ENCODE assay signal across 13 mouse cellular contexts in genomic region chr1:35575203-35575602, GRCm38 (mm10).
A peak's percentile ranks its signal among the peaks of the same experiment; 100 is the strongest.
DNase-seq lines count a peak whose midpoint lies in the region; ATAC-seq and TF ChIP-seq lines count a peak whose summit lies in the region.
"Had no signal": no experiment of that assay in that cellular context is flagged by ENCODE, and none has a peak within 500 bp of the region (broad histone marks: within the 10 kb centered on the region; RNA-seq: fewer than 3 reads in every experiment).

No protein-coding gene starts in this region.

- H3K36me3 ChIP-seq in lung, postnatal 0 days (ENCODE audit: insufficient read depth, low read length), result no peaks in the 10 kb centered on the region
- H3K36me3 ChIP-seq: liver, embryonic 12.5 days had no signal

- no peak for TF ChIP-seq CTCF in gastrocnemius, adult 2 months (IDR thresholded peaks at IDR 0.05)
- no peak for TF ChIP-seq CTCF in lung, postnatal 0 days (IDR thresholded peaks at IDR 0.05)

- 62% methylated on average over 1 of the region's 1 CpGs for WGBS in lung, postnatal 0 days

- DNase-seq in gastrocnemius, adult 2 months, result peak; percentile 17
- no peak for DNase-seq in gastrocnemius, postnatal 10 days
- no peak for DNase-seq in lung, postnatal 0 days (ENCODE audit: low spot score)
- no peak for DNase-seq in lung, postnatal 25 days (ENCODE audit: low spot score)
- DNase-seq in layer of hippocampus, adult 11-12 months (ENCODE audit: low spot score), result peak; percentile 21
- peak; percentile 17 for DNase-seq in right cerebral cortex, postnatal 14 days
- no peak for DNase-seq in urinary bladder, postnatal 14 days (ENCODE audit: low spot score)
- no peak for DNase-seq in thymus, adult 18-20 months
- DNase-seq: cerebellum, postnatal 10 days had no signal

- no peak overlapping the region for H3K27ac ChIP-seq in gastrocnemius, adult 2 months
- H3K27ac ChIP-seq in lung, postnatal 0 days (ENCODE audit: low read length), result no peak overlapping the region
- H3K27ac ChIP-seq: liver, embryonic 12.5 days had no signal

- H3K9me3 ChIP-seq in lung, postnatal 0 days (ENCODE audit: low read length), result no peaks in the 10 kb centered on the region
- H3K9me3 ChIP-seq: liver, embryonic 12.5 days had no signal

- intact Hi-C loops in gastrocnemius, adult 2 months (cut with DNase I), result no loop called here

- H3K9ac ChIP-seq in lung, postnatal 0 days (replicated peaks; ENCODE audit: low read depth), result no peak overlapping the region
- H3K9ac ChIP-seq: liver, embryonic 12.5 days had no signal

- no peaks in the 10 kb centered on the region for H3K27me3 ChIP-seq in lung, postnatal 0 days (replicated peaks; ENCODE audit: insufficient read depth, low read length)
- H3K27me3 ChIP-seq: liver, embryonic 12.5 days; Patski had no signal

- H3K4me1 ChIP-seq in lung, postnatal 0 days (ENCODE audit: insufficient read depth, low read depth, low read length), result no peaks in the 10 kb centered on the region
- H3K4me1 ChIP-seq: liver, embryonic 12.5 days had no signal

- no peak for TF ChIP-seq EP300 in lung, postnatal 0 days (IDR thresholded peaks at IDR 0.05)

- no peak overlapping the region for H3K4me3 ChIP-seq in gastrocnemius, adult 2 months
- H3K4me3 ChIP-seq in lung, postnatal 0 days (ENCODE audit: low read depth, low read length), result no peak overlapping the region
- H3K4me3 ChIP-seq: erythroblast, embryonic 14.5 days; liver, embryonic 12.5 days had no signal

- peak; percentile 35; the same call in 1 of the 2 replicates for ATAC-seq in lung, postnatal 0 days
- ATAC-seq: liver, embryonic 12.5 days; midbrain, embryonic 16.5 days; Patski had no signal

- no peak overlapping the region for H3K4me2 ChIP-seq in lung, postnatal 0 days (replicated peaks; ENCODE audit: low read depth, low read length)
- H3K4me2 ChIP-seq: liver, embryonic 12.5 days had no signal

Comparison
In these comparisons a context has a peak if more than half of its experiments do, and no peak if none do; other contexts are left out.
1. DNase-seq: peak in gastrocnemius, adult 2 months (single experiment), layer of hippocampus, adult 11-12 months (single experiment) and right cerebral cortex, postnatal 14 days (single experiment); none in gastrocnemius, postnatal 10 days (single experiment), lung, postnatal 0 days (single experiment), lung, postnatal 25 days (single experiment), urinary bladder, postnatal 14 days (single experiment) and thymus, adult 18-20 months (0 of 2).